ENCODE assay signal across 8 mouse cellular contexts in the genomic region with DNA sequence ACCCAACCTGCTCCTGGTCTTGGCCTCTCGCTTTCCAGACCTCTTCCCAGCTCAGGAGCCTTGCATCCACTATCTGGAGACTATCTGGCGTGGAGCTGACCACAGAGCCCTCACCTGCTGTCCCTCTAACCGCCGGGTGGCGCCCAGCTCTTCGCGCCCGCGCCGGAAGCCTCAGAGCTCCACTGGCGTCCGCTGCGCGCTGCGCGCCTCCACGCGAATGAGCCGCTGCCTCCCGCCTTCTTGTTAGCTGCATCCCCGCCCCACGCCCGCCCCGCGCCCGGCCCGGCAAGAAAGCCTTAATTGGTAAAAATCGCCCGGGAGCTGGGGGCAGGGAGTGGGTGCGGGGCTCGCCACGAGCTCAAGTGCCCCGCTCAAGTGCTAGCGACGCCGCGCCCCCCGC. TPM values are rescaled to one million over a fixed set of nuclear protein-coding genes. Genes with fewer than 3 reads are reported as not detected.
DNase-seq lines count a peak whose midpoint lies in the region; ATAC-seq and TF ChIP-seq lines count a peak whose summit lies in the region.

A gene (minus strand): TSS at position 206 of the 400 bp plus-strand sequence.

- ATAC-seq in heart, embryonic 14.5 days (ENCODE audit: insufficient number of reproducible peaks, insufficient read depth, low FRiP score, low read depth): no peak
- ATAC-seq in kidney, postnatal 0 days (replicated peaks; ENCODE audit: low FRiP score, low read depth): no peak
- no peak for ATAC-seq in liver, embryonic 13.5 days (ENCODE audit: low read depth)
- peak; percentile 4; the same call in 1 of the 2 replicates for ATAC-seq in stomach, embryonic 16.5 days (ENCODE audit: insufficient read depth, low FRiP score)

- peak within 1 kb of the TSS; percentile 75 for H3K9ac ChIP-seq in heart, embryonic 14.5 days (ENCODE audit: low read length)
- H3K9ac ChIP-seq in kidney, postnatal 0 days (ENCODE audit: low read depth, low read length): peak within 1 kb of the TSS; percentile 55; the same call in 1 of the 2 replicates
- peak within 1 kb of the TSS; percentile 57 for H3K9ac ChIP-seq in liver, embryonic 13.5 days
- H3K9ac ChIP-seq in stomach, embryonic 16.5 days (ENCODE audit: low read length): peak within 1 kb of the TSS; percentile 74

- WGBS in forebrain, embryonic 10.5 days: 18% methylated on average over 38 of the region's 38 CpGs
- WGBS in heart, embryonic 14.5 days: 20% methylated on average over 38 of the region's 38 CpGs
- 36% methylated on average over 38 of the region's 38 CpGs for WGBS in kidney, postnatal 0 days
- 24% methylated on average over 38 of the region's 38 CpGs for WGBS in liver, embryonic 13.5 days (ENCODE audit: insufficient replicate concordance)
- WGBS in stomach, embryonic 16.5 days: 25% methylated on average over 30 of the region's 38 CpGs

- no peaks in the 10 kb centered on the region for H3K36me3 ChIP-seq in forebrain, embryonic 10.5 days (replicated peaks)
- no peaks in the 10 kb centered on the region for H3K36me3 ChIP-seq in heart, embryonic 14.5 days (ENCODE audit: control insufficient read depth, insufficient read depth, low read length)
- H3K36me3 ChIP-seq in kidney, postnatal 0 days (ENCODE audit: insufficient read depth, low read length): no peaks in the 10 kb centered on the region
- H3K36me3 ChIP-seq in liver, embryonic 13.5 days: no peaks in the 10 kb centered on the region
- no peaks in the 10 kb centered on the region for H3K36me3 ChIP-seq in stomach, embryonic 16.5 days (ENCODE audit: control insufficient read depth, insufficient read depth, low read length)

- H3K4me2 ChIP-seq in heart, embryonic 14.5 days (ENCODE audit: low read length): peak within 1 kb of the TSS; percentile 66
- H3K4me2 ChIP-seq in kidney, postnatal 0 days (ENCODE audit: low read length): peak within 1 kb of the TSS; percentile 63
- H3K4me2 ChIP-seq in liver, embryonic 13.5 days: peak within 1 kb of the TSS; percentile 67
- peak within 1 kb of the TSS; percentile 52 for H3K4me2 ChIP-seq in stomach, embryonic 16.5 days (ENCODE audit: low read depth, low read length)

- no peaks in the 10 kb centered on the region for H3K9me3 ChIP-seq in forebrain, embryonic 10.5 days
- no peaks in the 10 kb centered on the region for H3K9me3 ChIP-seq in heart, embryonic 14.5 days (ENCODE audit: control insufficient read depth, low read length)
- no peaks in the 10 kb centered on the region for H3K9me3 ChIP-seq in kidney, postnatal 0 days (replicated peaks; ENCODE audit: low read length)
- H3K9me3 ChIP-seq in liver, embryonic 13.5 days (replicated peaks): no peaks in the 10 kb centered on the region
- H3K9me3 ChIP-seq in stomach, embryonic 16.5 days (replicated peaks; ENCODE audit: control insufficient read depth, low read length): no peaks in the 10 kb centered on the region

- peaks cover 10% of the 10 kb centered on the region for H3K4me1 ChIP-seq in bone marrow macrophage, adult 2 months (ENCODE audit: control insufficient read depth, insufficient read depth, low read length)
- H3K4me1 ChIP-seq in forebrain, embryonic 10.5 days: peaks cover 13% of the 10 kb centered on the region
- no peaks in the 10 kb centered on the region for H3K4me1 ChIP-seq in heart, embryonic 14.5 days (ENCODE audit: control insufficient read depth in 2 of 2, insufficient read depth in 2 of 2, low read length in 2 of 2)
- no peaks in the 10 kb centered on the region for H3K4me1 ChIP-seq in kidney, postnatal 0 days (replicated peaks; ENCODE audit: insufficient read depth, low read length)
- peaks cover 20% of the 10 kb centered on the region for H3K4me1 ChIP-seq in liver, embryonic 13.5 days (replicated peaks)
- H3K4me1 ChIP-seq in stomach, embryonic 16.5 days (ENCODE audit: control insufficient read depth, insufficient read depth, low read length): no peaks in the 10 kb centered on the region

- peak within 1 kb of the TSS; percentile 29 for H3K27ac ChIP-seq in bone marrow macrophage, adult 2 months (ENCODE audit: insufficient read depth, low read depth, low read length)
- peak within 1 kb of the TSS; percentile 88 for H3K27ac ChIP-seq in forebrain, embryonic 10.5 days
- H3K27ac ChIP-seq in heart, embryonic 14.5 days (replicated peaks in 1 of 2; ENCODE audit: control insufficient read depth in 1 of 2, insufficient read depth in 1 of 2, low read depth in 2 of 2, low read length in 2 of 2): peak within 1 kb of the TSS; percentile 77 to 89
- peak within 1 kb of the TSS; percentile 48; the same call in 1 of the 2 replicates for H3K27ac ChIP-seq in kidney, postnatal 0 days
- H3K27ac ChIP-seq in liver, embryonic 13.5 days: peak within 1 kb of the TSS; percentile 9; the same call in 1 of the 2 replicates
- peak within 1 kb of the TSS; percentile 88 for H3K27ac ChIP-seq in stomach, embryonic 16.5 days (ENCODE audit: low read length)

- TF ChIP-seq CTCF in bone marrow macrophage, adult 2 months (IDR thresholded peaks at IDR 0.05; ENCODE audit: low read depth, low read length): no peak
- peak; percentile 43; the same call in 1 of the 2 replicates for TF ChIP-seq CTCF in kidney, postnatal 0 days (IDR thresholded peaks at IDR 0.05; ENCODE audit: low read depth)

- H3K4me3 ChIP-seq in bone marrow macrophage, adult 2 months (ENCODE audit: insufficient read depth, low read length): peak within 1 kb of the TSS; percentile 63
- peak within 1 kb of the TSS; percentile 58 for H3K4me3 ChIP-seq in forebrain, embryonic 10.5 days
- peak within 1 kb of the TSS; percentile 43 to 55 for H3K4me3 ChIP-seq in heart, embryonic 14.5 days (ENCODE audit: control insufficient read depth in 1 of 2, insufficient read depth in 1 of 2, low read depth in 1 of 2, low read length in 2 of 2)
- H3K4me3 ChIP-seq in kidney, postnatal 0 days (replicated peaks; ENCODE audit: low read depth, low read length): peak within 1 kb of the TSS; percentile 40
- H3K4me3 ChIP-seq in liver, embryonic 13.5 days (replicated peaks): peak within 1 kb of the TSS; percentile 50
- peak within 1 kb of the TSS; percentile 53 for H3K4me3 ChIP-seq in stomach, embryonic 16.5 days (replicated peaks; ENCODE audit: low read length)

- H3K27me3 ChIP-seq in forebrain, embryonic 10.5 days (ENCODE audit: poor library complexity, severe bottlenecking): 0 out of 2 replicates have a peak, but pooled peaks cover 11% of the 10 kb centered on the region
- H3K27me3 ChIP-seq in heart, embryonic 14.5 days (ENCODE audit: control insufficient read depth, insufficient read depth, low read length): no peaks in the 10 kb centered on the region
- no peaks in the 10 kb centered on the region for H3K27me3 ChIP-seq in kidney, postnatal 0 days (ENCODE audit: insufficient read depth, low read length)
- H3K27me3 ChIP-seq in liver, embryonic 13.5 days: peaks cover 7% of the 10 kb centered on the region
- no peaks in the 10 kb centered on the region for H3K27me3 ChIP-seq in stomach, embryonic 16.5 days (ENCODE audit: control insufficient read depth, insufficient read depth, low read length)

- DNase-seq in CD4-positive, CD25-positive, alpha-beta regulatory T cell, adult 2 months (ENCODE audit: low read depth, low spot score): peak; percentile 80
- peak; percentile 44 for DNase-seq in forebrain, embryonic 10.5 days (ENCODE audit: extremely low spot score, low spot score)
- DNase-seq in kidney, postnatal 0 days (ENCODE audit: low spot score): peak; percentile 66
- peak; percentile 25 for DNase-seq in liver, embryonic 13.5 days
- DNase-seq in naive thymus-derived CD4-positive, alpha-beta T cell, adult 2 months (ENCODE audit: low read depth): peak; percentile 72

- no peak for TF ChIP-seq POLR2A in bone marrow macrophage, adult 2 months (IDR thresholded peaks at IDR 0.05; ENCODE audit: borderline replicate concordance, low read depth, low read length)

RNA-seq across cellular contexts. Expression of the gene that starts here (rescaled TPM):
- 326 and 442 TPM in 2 replicates for polyA plus RNA-seq in bone marrow macrophage, adult 2 months (2012; ENCODE audit: insufficient read depth, insufficient read length, missing spikeins)
- 265 and 269 TPM in 2 replicates for polyA plus RNA-seq in forebrain, embryonic 10.5 days (2016; fragmentation: Nextera tagmentation; extraction: Ambion mirVana)
- 150 and 157 TPM in 2 replicates for polyA plus RNA-seq in heart, embryonic 14.5 days (2014; fragmentation: Nextera tagmentation; extraction: Ambion mirVana)
- polyA plus RNA-seq in kidney, postnatal 0 days (2015; fragmentation: Nextera tagmentation; extraction: Ambion mirVana): 185 and 206 TPM in 2 replicates
- polyA plus RNA-seq in liver, embryonic 13.5 days (2015; fragmentation: Nextera tagmentation; extraction: Ambion mirVana): 38.9 and 43.6 TPM in 2 replicates
- 498 and 560 TPM in 2 replicates for polyA plus RNA-seq in stomach, embryonic 16.5 days (2015; fragmentation: Nextera tagmentation; extraction: Ambion mirVana)

Comparison
In these comparisons a context has a peak if more than half of its experiments do, and no peak if none do; other contexts are left out.
1. DNase-seq: peak in every context shown above with its lines; median percentile 80 in CD4-positive, CD25-positive, alpha-beta regulatory T cell, adult 2 months; 72 in naive thymus-derived CD4-positive, alpha-beta T cell, adult 2 months; 66 in kidney, postnatal 0 days; 44 in forebrain, embryonic 10.5 days; 25 in liver, embryonic 13.5 days.
2. H3K27ac ChIP-seq: peak in every context shown above with its lines; median percentile 88 in forebrain, embryonic 10.5 days; 88 in stomach, embryonic 16.5 days; 83 in heart, embryonic 14.5 days; 48 in kidney, postnatal 0 days; 29 in bone marrow macrophage, adult 2 months; 9 in liver, embryonic 13.5 days.